Mouse (Mus musculus) hindbrain, postnatal 0 days (tissue): ENCODE measurements at regions not wholly inside any gene's neighbourhood (a gene's known extent, or its start where the extent isn't known, plus 50 kb on each side); places are given as distances from the start of the nearest gene placed in this dataset.
A peak's percentile ranks its signal among the peaks of the same experiment; 100 is the strongest.
"Not testable (repeated sequence)": the region's sequence is repeated elsewhere in the genome, so short reads cannot be mapped to it uniquely, and the experiment has no call there.

Experiments used
- ATAC-seq: fragments of 200-750 bp; cut with Nextera tagmentation; 2 replicates; pipeline ENCODE4 v1.8.0; 2017; ENCODE audit warnings: mild to moderate bottlenecking, moderate TSS enrichment, moderate library complexity
- DNase-seq: peaks from one replicate; pipeline ENCODE4 v3.0.0-alpha.2; 2015; ENCODE audit warnings: low spot score
- H3K27ac ChIP-seq: fragments of 300-500 bp; sonication (generic); 2 replicates; pipeline ENCODE4 v1.5.1; 2014; ENCODE audit warnings: mild to moderate bottlenecking
- H3K27me3 ChIP-seq: fragments of 300-500 bp; sonication (generic); 2 replicates; pipeline ENCODE4 v1.6.1; 2014; ENCODE audit warnings: low read length, mixed read lengths; ENCODE audit not compliant: insufficient read depth
- H3K36me3 ChIP-seq: fragments of 300-500 bp; sonication (generic); 2 replicates; pipeline ENCODE4 v1.6.1; 2014; ENCODE audit warnings: low read length, mixed read lengths; ENCODE audit not compliant: insufficient read depth
- H3K4me1 ChIP-seq: fragments of 300-500 bp; sonication (generic); 2 replicates; pipeline ENCODE4 v1.6.1; 2014; ENCODE audit warnings: antibody characterized with exemption, low read length, mixed read lengths; ENCODE audit not compliant: insufficient read depth
- H3K4me2 ChIP-seq: fragments of 300-500 bp; sonication (generic); 2 replicates; pipeline ENCODE4 v1.6.1; 2014; ENCODE audit warnings: low read depth, mild to moderate bottlenecking, low read length, moderate library complexity, mixed read lengths
- H3K4me3 ChIP-seq: fragments of 300-500 bp; sonication (generic); 2 replicates; pipeline ENCODE4 v1.5.1; 2014; ENCODE audit warnings: low read length
- H3K9ac ChIP-seq: fragments of 300-500 bp; sonication (generic); replicated peaks from 2 replicates; pipeline ENCODE4 v1.6.1; 2014; ENCODE audit warnings: mild to moderate bottlenecking, low read length, moderate library complexity, mixed read lengths
- H3K9me3 ChIP-seq: fragments of 300-500 bp; sonication (generic); 2 replicates; pipeline ENCODE4 v1.6.1; 2016; ENCODE audit warnings: low read length, mixed read lengths
- CTCF ChIP-seq: IDR thresholded peaks from 2 replicates; pipeline ENCODE4 v1.5.1; 2016; ENCODE audit warnings: antibody characterized with exemption, control low read depth, low read depth
- WGBS: fragments of 180-500 bp; shearing (Covaris S2); extraction: QIAGEN DNeasy Blood & Tissue Kit; methylation state at CpG from one replicate; pipeline ENCODE4 v1.1.7; 2014; 5-methylcytosine and 5-hydroxymethylcytosine counted together

DNA sequence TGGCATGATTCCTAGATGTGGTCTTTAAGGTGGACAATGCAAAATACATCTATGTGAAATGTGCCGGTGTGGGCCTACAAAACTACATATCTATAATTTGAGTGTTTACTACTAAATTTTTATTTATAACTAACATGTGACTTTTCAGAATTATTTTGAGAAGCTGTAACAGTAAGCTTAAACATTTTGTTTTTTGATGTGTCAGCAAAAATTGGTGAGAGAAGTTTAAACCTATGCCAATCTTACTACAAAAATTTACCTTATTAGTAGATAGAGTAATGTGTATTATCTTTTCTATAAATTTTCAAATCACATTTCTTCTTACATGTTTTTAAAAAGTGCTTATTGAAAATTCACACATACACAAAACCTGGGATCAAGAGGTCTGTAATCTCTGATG, 525.1 kb upstream of the Rorb start:
- H3K27ac ChIP-seq = no peak overlapping the region
- H3K9me3 ChIP-seq = no peaks in the 10 kb centered on the region
- no peak for TF ChIP-seq CTCF

DNA sequence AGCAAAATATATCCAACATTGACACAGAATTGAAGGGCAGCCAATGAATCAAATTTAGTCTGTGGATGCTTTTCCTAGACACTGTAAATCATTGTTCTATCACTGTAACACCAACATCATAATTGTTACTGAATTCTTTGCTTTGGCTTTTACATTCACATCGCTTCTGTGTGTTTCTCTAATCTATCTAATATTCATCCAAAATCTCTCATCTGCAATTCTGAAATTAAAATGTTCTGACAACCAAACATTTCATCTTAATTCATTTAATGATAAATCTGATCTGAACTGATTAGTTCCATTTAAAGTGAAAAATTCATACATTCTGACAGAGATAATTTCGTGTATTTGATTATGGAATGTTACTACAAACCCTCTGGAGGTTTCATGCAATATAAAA, 476.9 kb upstream of the Rorb start:
- no peak for TF ChIP-seq CTCF
- DNase-seq = no peak
- 69% methylated on average over 2 of the region's 2 CpGs for WGBS
- no peak overlapping the region for H3K27ac ChIP-seq
- no peak overlapping the region for H3K4me2 ChIP-seq
- no peak for ATAC-seq
- no peak overlapping the region for H3K9ac ChIP-seq
- H3K4me3 ChIP-seq = no peak overlapping the region
- H3K4me1 ChIP-seq = no peaks in the 10 kb centered on the region
- no peaks in the 10 kb centered on the region for H3K27me3 ChIP-seq
- H3K36me3 ChIP-seq = no peaks in the 10 kb centered on the region
- no peaks in the 10 kb centered on the region for H3K9me3 ChIP-seq

More for the DNA sequence above, 525.1 kb upstream of the Rorb start:
- Histone ChIP-seq H3K4me2 (no peak overlapping the region), H3K4me3 (no peak overlapping the region), H3K36me3 (no peaks in the 10 kb centered on the region), H3K4me1 (no peaks in the 10 kb centered on the region), H3K27me3 (no peaks in the 10 kb centered on the region), H3K9ac (no peak overlapping the region)
- DNase-seq (no peak), ATAC-seq (no peak)
- WGBS = 92% methylated on average over 1 of the region's 1 CpGs

DNA sequence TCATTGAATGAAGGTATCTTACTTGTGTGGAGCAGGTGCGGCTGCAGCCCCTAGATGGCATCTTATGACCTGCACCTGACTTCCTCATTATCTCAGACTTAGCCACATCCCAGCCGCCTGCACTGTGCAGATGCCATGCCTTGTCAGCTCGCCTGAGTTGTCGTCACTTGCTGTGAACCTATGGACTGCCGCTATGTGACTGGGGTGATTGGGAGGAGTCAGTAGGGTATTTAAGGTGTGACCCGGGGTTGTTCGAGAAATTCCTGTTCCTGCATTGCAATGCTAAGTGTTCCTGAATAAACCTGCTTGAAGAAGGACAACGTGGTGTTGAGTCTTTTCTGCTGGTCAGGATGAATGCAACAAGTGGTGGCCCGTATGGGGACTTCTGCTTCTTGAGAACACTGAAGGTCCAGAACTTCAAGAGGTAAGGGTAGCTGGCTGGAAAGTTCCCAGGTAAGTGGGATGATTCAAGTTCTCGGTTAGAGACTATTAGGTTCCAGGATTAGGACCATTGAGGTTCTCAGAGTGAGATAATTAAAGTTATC, 464.1 kb upstream of the Rorb start:
- not testable (repeated sequence) for H3K9ac ChIP-seq, H3K4me1 ChIP-seq, H3K4me3 ChIP-seq, H3K27ac ChIP-seq, H3K36me3 ChIP-seq, ATAC-seq, H3K9me3 ChIP-seq, DNase-seq, H3K4me2 ChIP-seq, H3K27me3 ChIP-seq
- 87% methylated on average over 10 of the region's 10 CpGs for WGBS

DNA sequence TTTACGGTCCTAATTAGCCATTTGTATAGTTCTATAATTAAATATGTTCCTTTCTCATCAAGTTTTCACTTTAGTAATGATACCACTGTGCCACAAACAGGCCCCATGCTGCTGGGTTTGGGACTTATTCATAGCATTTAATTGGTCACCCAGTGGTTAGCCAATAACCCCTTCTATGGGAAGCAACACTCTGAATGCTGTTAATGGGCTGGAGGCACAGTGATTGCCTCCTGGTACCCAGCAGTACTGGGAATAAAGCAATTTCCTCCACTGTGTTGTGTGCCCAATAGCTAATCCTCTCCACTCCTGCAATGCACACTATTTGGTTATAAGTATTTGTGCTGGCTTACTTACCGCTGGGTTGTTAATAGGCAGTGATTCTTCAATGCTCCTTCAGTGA, 453.7 kb upstream of the Rorb start:
- ATAC-seq = 0 out of 2 replicates have a peak, but pooled peaks have one; percentile 38
- H3K9ac ChIP-seq = no peak overlapping the region
- TF ChIP-seq CTCF = no peak

DNA sequence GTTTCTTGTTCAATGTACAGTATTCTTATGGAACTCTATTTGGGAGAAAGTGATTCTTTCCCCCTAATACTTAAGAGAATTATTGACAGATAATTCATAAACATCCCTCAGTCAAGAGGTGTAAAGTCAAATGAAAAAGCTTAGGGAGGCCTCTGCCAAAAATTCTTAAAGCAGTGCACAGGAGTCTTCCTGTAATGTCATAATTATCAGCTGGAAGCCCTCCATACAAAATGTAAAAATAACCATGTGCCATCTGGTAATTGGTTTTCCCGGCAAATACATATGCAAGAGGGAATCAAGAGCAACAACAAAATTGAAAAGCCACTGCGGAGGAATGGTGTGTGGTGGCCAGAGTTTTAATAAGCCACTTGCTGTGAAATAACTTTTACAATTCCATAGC, 424.1 kb upstream of the Rorb start:
- ATAC-seq = no peak
- H3K36me3 ChIP-seq = no peaks in the 10 kb centered on the region
- 50% methylated on average over 2 of the region's 2 CpGs for WGBS

More for the DNA sequence above, 453.7 kb upstream of the Rorb start:
- no peaks in the 10 kb centered on the region for H3K36me3 ChIP-seq
- H3K27ac ChIP-seq = no peak overlapping the region
- no peaks in the 10 kb centered on the region for H3K9me3 ChIP-seq
- no peaks in the 10 kb centered on the region for H3K27me3 ChIP-seq
- DNase-seq = peak; percentile 7
- 70% methylated on average over 2 of the region's 2 CpGs for WGBS
- H3K4me2 ChIP-seq = no peak overlapping the region
- H3K4me1 ChIP-seq = no peaks in the 10 kb centered on the region
- no peak overlapping the region for H3K4me3 ChIP-seq

DNA sequence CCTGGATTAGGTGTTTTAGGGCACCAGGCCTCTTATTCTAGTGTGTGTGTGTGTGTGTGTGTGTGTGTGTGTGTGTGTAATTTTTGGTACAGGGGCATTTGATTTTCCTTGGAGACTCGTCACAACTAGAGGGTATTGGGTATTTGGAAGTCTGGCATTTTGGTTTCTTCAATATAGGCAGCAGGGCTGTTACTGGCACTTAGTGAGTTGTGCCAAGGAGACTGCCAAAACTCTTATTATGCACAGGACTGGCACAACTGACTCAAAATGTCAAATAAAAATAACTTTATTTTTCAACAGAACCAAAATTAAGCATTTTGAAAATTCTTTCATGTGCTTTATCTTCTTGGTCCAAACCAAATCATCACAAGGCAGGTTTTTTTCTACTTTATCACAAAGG, 413.2 kb upstream of the Rorb start:
- ATAC-seq = no peak

More for the DNA sequence above, 424.1 kb upstream of the Rorb start:
- peak; percentile 36 for DNase-seq
- Histone ChIP-seq H3K4me2 (no peak overlapping the region), H3K4me1 (no peaks in the 10 kb centered on the region), H3K4me3 (no peak overlapping the region), H3K9me3 (no peaks in the 10 kb centered on the region), H3K27me3 (no peaks in the 10 kb centered on the region), H3K9ac (no peak overlapping the region), H3K27ac (no peak overlapping the region)
- TF ChIP-seq CTCF = no peak

DNA sequence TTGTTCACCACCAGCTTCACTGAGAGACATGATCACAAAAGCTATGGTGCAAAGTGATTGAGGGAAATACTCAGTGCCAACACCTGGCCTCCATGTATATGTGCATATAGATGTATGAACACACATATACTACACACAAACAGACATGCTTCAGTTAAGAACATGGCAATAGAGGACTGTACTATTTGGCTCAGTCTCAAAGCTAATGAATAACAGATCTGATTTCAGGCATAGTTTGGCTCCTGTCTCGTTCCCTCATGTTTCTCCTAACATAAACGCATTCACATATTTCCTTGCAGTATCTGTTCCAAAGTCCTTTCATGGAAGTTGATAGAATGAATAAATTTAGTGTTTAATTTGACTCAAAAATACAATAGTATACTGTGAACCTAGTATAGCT, 412.6 kb upstream of the Rorb start:
- DNase-seq (no peak), ATAC-seq (no peak)
- H3K9me3 ChIP-seq = no peaks in the 10 kb centered on the region
- no peaks in the 10 kb centered on the region for H3K27me3 ChIP-seq
- no peaks in the 10 kb centered on the region for H3K36me3 ChIP-seq
- H3K9ac ChIP-seq = no peak overlapping the region
- no peaks in the 10 kb centered on the region for H3K4me1 ChIP-seq
- no peak for TF ChIP-seq CTCF
- 74% methylated on average over 2 of the region's 2 CpGs for WGBS
- H3K27ac ChIP-seq = no peak overlapping the region
- H3K4me3 ChIP-seq = no peak overlapping the region
- no peak overlapping the region for H3K4me2 ChIP-seq

More for the DNA sequence above, 413.2 kb upstream of the Rorb start:
- Histone ChIP-seq H3K27me3 (no peaks in the 10 kb centered on the region), H3K27ac (no peak overlapping the region), H3K9ac (no peak overlapping the region), H3K4me2 (no peak overlapping the region), H3K4me1 (no peaks in the 10 kb centered on the region), H3K9me3 (no peaks in the 10 kb centered on the region), H3K36me3 (no peaks in the 10 kb centered on the region), H3K4me3 (no peak overlapping the region)
- TF ChIP-seq CTCF = no peak
- DNase-seq = no peak
- 70% methylated on average over 1 of the region's 1 CpGs for WGBS
